Mouse (Mus musculus) adipocyte (in vitro differentiated cells): ENCODE measurements around the gene Sulf2.

ENCODE experiments used
- DNase-seq: peaks from one replicate; pipeline ENCODE4 v3.0.0-alpha.2; 2016; ENCODE audit warnings: low spot score

Sulf2 gene

GRCm38 (mm10) chr2:166085780-166086179 lies 69.7 kb downstream of the Sulf2 start:
- no peak for DNase-seq

GRCm38 (mm10) chr2:166084964-166085363 lies 70.5 kb downstream of the Sulf2 start:
- DNase-seq = peak; percentile 76

- DNase-seq = no peak
Observed at GRCm38 (mm10) chr2:166084111-166084510, 71.4 kb downstream of the Sulf2 start.

GRCm38 (mm10) chr2:166083542-166084031 lies 71.9 kb downstream of the Sulf2 start:
- no peak for DNase-seq

GRCm38 (mm10) chr2:166082661-166083060 lies 72.8 kb downstream of the Sulf2 start:
- DNase-seq = no peak

- DNase-seq = peak; percentile 83
Observed at GRCm38 (mm10) chr2:166082193-166082592, 73.3 kb downstream of the Sulf2 start.

- no peak for DNase-seq
Observed at GRCm38 (mm10) chr2:166080967-166081750, 74.3 kb downstream of the Sulf2 start.

GRCm38 (mm10) chr2:166079961-166080885 lies 75.2 kb downstream of the Sulf2 start:
- no peak for DNase-seq

- no peak for DNase-seq
Observed at GRCm38 (mm10) chr2:166079231-166079630, 76.2 kb downstream of the Sulf2 start.

GRCm38 (mm10) chr2:166077371-166077770 lies 78.1 kb downstream of the Sulf2 start:
- DNase-seq = no peak

- no peak for DNase-seq
Observed at GRCm38 (mm10) chr2:166074322-166074721, 81.1 kb downstream of the Sulf2 start.

- no peak for DNase-seq
Observed at GRCm38 (mm10) chr2:166073082-166073481, 82.4 kb downstream of the Sulf2 start.

- DNase-seq = no peak
Observed at GRCm38 (mm10) chr2:166071889-166072288, 83.6 kb downstream of the Sulf2 start.

- no peak for DNase-seq
Observed at GRCm38 (mm10) chr2:166071481-166071880, 84.0 kb downstream of the Sulf2 start.

- DNase-seq = no peak
Observed at GRCm38 (mm10) chr2:166069738-166070137, 85.7 kb downstream of the Sulf2 start.

GRCm38 (mm10) chr2:166069164-166069563 lies 86.3 kb downstream of the Sulf2 start:
- DNase-seq = no peak

- DNase-seq = no peak
Observed at GRCm38 (mm10) chr2:166068261-166068660, 87.2 kb downstream of the Sulf2 start.

- no peak for DNase-seq
Observed at GRCm38 (mm10) chr2:166066434-166066833, 89.0 kb downstream of the Sulf2 start.

GRCm38 (mm10) chr2:166062431-166062830 lies 93.0 kb downstream of the Sulf2 start:
- DNase-seq = no peak

GRCm38 (mm10) chr2:166062008-166062407 lies 93.5 kb downstream of the Sulf2 start:
- DNase-seq = peak; percentile 35

- peak; percentile 27 for DNase-seq
Observed at GRCm38 (mm10) chr2:166059684-166060423, 95.6 kb downstream of the Sulf2 start.

- DNase-seq = no peak
Observed at GRCm38 (mm10) chr2:166054002-166054539, 101.4 kb downstream of the Sulf2 start.
